Mouse (Mus musculus) heart, embryonic 10.5 days (tissue): ENCODE measurements around the gene Cdrt4. TPM values are rescaled to one million over a fixed set of nuclear protein-coding genes. Genes with fewer than 3 reads are reported as not detected.

Source experiments
- DNase-seq: peaks from one replicate; pipeline ENCODE4 v3.0.0-alpha.2; 2017; ENCODE audit warnings: low spot score
- H3K27ac ChIP-seq: fragments of 300-500 bp; sonication (generic); 2 replicates; pipeline ENCODE4 v1.5.1; 2016; ENCODE audit warnings: mild to moderate bottlenecking
- H3K27me3 ChIP-seq: fragments of 300-500 bp; sonication (generic); 2 replicates; pipeline ENCODE4 v1.6.1; 2016; ENCODE audit warnings: mild to moderate bottlenecking; ENCODE audit not compliant: poor library complexity, insufficient read depth, severe bottlenecking
- H3K36me3 ChIP-seq: fragments of 300-500 bp; sonication (generic); 2 replicates; pipeline ENCODE4 v1.6.1; 2016; ENCODE audit warnings: mild to moderate bottlenecking, moderate library complexity
- H3K4me1 ChIP-seq: fragments of 300-500 bp; sonication (generic); 2 replicates; pipeline ENCODE4 v1.6.1; 2016; ENCODE audit warnings: mild to moderate bottlenecking
- H3K4me3 ChIP-seq: fragments of 300-500 bp; sonication (generic); 2 replicates; pipeline ENCODE4 v1.5.1; 2016; ENCODE audit warnings: mild to moderate bottlenecking, moderate library complexity
- H3K9me3 ChIP-seq: fragments of 300-500 bp; sonication (generic); 2 replicates; pipeline ENCODE4 v1.6.1; 2016; ENCODE audit warnings: mild to moderate bottlenecking, moderate library complexity
- WGBS: fragments of 180-500 bp; shearing (Covaris S2); methylation state at CpG from one replicate; pipeline ENCODE4 v1.1.7; 2016; 5-methylcytosine and 5-hydroxymethylcytosine counted together
- polyA plus RNA-seq: library from polyadenylated mRNA; unstranded; fragments of >200 nt; fragmentation: Nextera tagmentation; extraction: Ambion mirVana; gene quantifications from 2 replicates; pipeline ENCODE4 v1.2.1, GENCODE M21; 2016

The Cdrt4 gene
- polyA plus RNA-seq, 1 experiment from 2014 or later = 0.31 TPM

- Histone ChIP-seq H3K36me3 (no peaks in the 10 kb centered on the region; the same call in 1 of the 2 replicates), H3K9me3 (no peaks in the 10 kb centered on the region), H3K4me3 (no peak overlapping the region), H3K4me1 (no peaks in the 10 kb centered on the region; the same call in 1 of the 2 replicates), H3K27ac (no peak overlapping the region), H3K27me3 (no peaks in the 10 kb centered on the region)
- DNase-seq = no peak
- 77% methylated on average over 5 of the region's 5 CpGs for WGBS
Observed at GRCm38 (mm10) chr11:62955186-62955585, 4.2 kb downstream of the Cdrt4 start.

- Histone ChIP-seq H3K9me3 (no peaks in the 10 kb centered on the region), H3K4me3 (no peak overlapping the region), H3K27me3 (no peaks in the 10 kb centered on the region), H3K36me3 (no peaks in the 10 kb centered on the region; the same call in 1 of the 2 replicates), H3K27ac (no peak overlapping the region), H3K4me1 (no peaks in the 10 kb centered on the region; the same call in 1 of the 2 replicates)
- 46% methylated on average over 6 of the region's 6 CpGs for WGBS
- DNase-seq = no peak
Observed at GRCm38 (mm10) chr11:62955776-62956175, 4.8 kb downstream of the Cdrt4 start.

GRCm38 (mm10) chr11:62957626-62958180, 6.7 kb downstream of the Cdrt4 start:
- no peak for DNase-seq
- H3K9me3 ChIP-seq = no peaks in the 10 kb centered on the region

GRCm38 (mm10) chr11:62963292-62963691, 12.3 kb downstream of the Cdrt4 start:
- Histone ChIP-seq H3K27me3 (no peaks in the 10 kb centered on the region), H3K9me3 (no peaks in the 10 kb centered on the region), H3K4me3 (no peak overlapping the region), H3K36me3 (no peaks in the 10 kb centered on the region), H3K4me1 (peaks cover 17% of the 10 kb centered on the region), H3K27ac (no peak overlapping the region)
- DNase-seq = no peak
- 70% methylated on average over 4 of the region's 4 CpGs for WGBS

More at GRCm38 (mm10) chr11:62957626-62958180, 6.7 kb downstream of the Cdrt4 start:
- Histone ChIP-seq H3K4me3 (no peak overlapping the region), H3K27me3 (no peaks in the 10 kb centered on the region), H3K36me3 (no peaks in the 10 kb centered on the region; the same call in 1 of the 2 replicates), H3K27ac (no peak overlapping the region), H3K4me1 (no peaks in the 10 kb centered on the region; the same call in 1 of the 2 replicates)
- WGBS = 74% methylated on average over 8 of the region's 8 CpGs

- Histone ChIP-seq H3K9me3 (no peaks in the 10 kb centered on the region), H3K36me3 (no peaks in the 10 kb centered on the region), H3K27me3 (no peaks in the 10 kb centered on the region), H3K4me3 (peak overlapping the region; percentile 54), H3K27ac (peak overlapping the region; percentile 85), H3K4me1 (peaks cover 17% of the 10 kb centered on the region)
- DNase-seq = no peak
- WGBS = 48% methylated on average over 3 of the region's 3 CpGs
Observed at GRCm38 (mm10) chr11:62966424-62966764, 15.4 kb downstream of the Cdrt4 start.

GRCm38 (mm10) chr11:62966765-62967633, 16.0 kb downstream of the Cdrt4 start:
- peak overlapping the region; percentile 85 for H3K27ac ChIP-seq
- peak; percentile 82 for DNase-seq
- peaks cover 17% of the 10 kb centered on the region for H3K4me1 ChIP-seq
- H3K4me3 ChIP-seq = peak overlapping the region; percentile 54
- H3K27me3 ChIP-seq = no peaks in the 10 kb centered on the region
- no peaks in the 10 kb centered on the region for H3K36me3 ChIP-seq
- H3K9me3 ChIP-seq = no peaks in the 10 kb centered on the region
- WGBS = 4% methylated on average over 27 of the region's 27 CpGs

GRCm38 (mm10) chr11:62977176-62977575, 26.2 kb downstream of the Cdrt4 start:
- no peak overlapping the region for H3K27ac ChIP-seq
- peaks cover 5% of the 10 kb centered on the region; the same call in 1 of the 2 replicates for H3K4me1 ChIP-seq
- 86% methylated on average over 1 of the region's 1 CpGs for WGBS
- no peaks in the 10 kb centered on the region for H3K27me3 ChIP-seq
- H3K4me3 ChIP-seq = no peak overlapping the region
- H3K9me3 ChIP-seq = no peaks in the 10 kb centered on the region
- no peaks in the 10 kb centered on the region for H3K36me3 ChIP-seq
- DNase-seq = no peak

GRCm38 (mm10) chr11:62978886-62979285, 27.9 kb downstream of the Cdrt4 start:
- Histone ChIP-seq H3K27me3 (no peaks in the 10 kb centered on the region), H3K4me3 (no peak overlapping the region), H3K36me3 (no peaks in the 10 kb centered on the region), H3K27ac (no peak overlapping the region), H3K4me1 (peaks cover 9% of the 10 kb centered on the region; the same call in 1 of the 2 replicates), H3K9me3 (no peaks in the 10 kb centered on the region)
- no peak for DNase-seq
- 75% methylated on average over 6 of the region's 6 CpGs for WGBS

GRCm38 (mm10) chr11:62981729-62982128, 30.7 kb downstream of the Cdrt4 start:
- Histone ChIP-seq H3K36me3 (no peaks in the 10 kb centered on the region), H3K27me3 (no peaks in the 10 kb centered on the region), H3K4me3 (no peak overlapping the region), H3K9me3 (no peaks in the 10 kb centered on the region), H3K4me1 (peaks cover 28% of the 10 kb centered on the region), H3K27ac (no peak overlapping the region)
- 80% methylated on average over 3 of the region's 3 CpGs for WGBS
- no peak for DNase-seq

GRCm38 (mm10) chr11:62983793-62984192, 32.8 kb downstream of the Cdrt4 start:
- H3K27ac ChIP-seq = no peak overlapping the region
- no peaks in the 10 kb centered on the region for H3K27me3 ChIP-seq
- H3K9me3 ChIP-seq = no peaks in the 10 kb centered on the region
- H3K36me3 ChIP-seq = no peaks in the 10 kb centered on the region
- H3K4me1 ChIP-seq = peaks cover 25% of the 10 kb centered on the region
- WGBS = 38% methylated on average over 3 of the region's 3 CpGs
- DNase-seq = no peak
- no peak overlapping the region for H3K4me3 ChIP-seq

- no peaks in the 10 kb centered on the region for H3K9me3 ChIP-seq
- H3K4me3 ChIP-seq = no peak overlapping the region
- H3K36me3 ChIP-seq = no peaks in the 10 kb centered on the region
- no peak for DNase-seq
- WGBS = 59% methylated on average over 3 of the region's 3 CpGs
- peaks cover 23% of the 10 kb centered on the region for H3K4me1 ChIP-seq
- H3K27ac ChIP-seq = no peak overlapping the region
- no peaks in the 10 kb centered on the region for H3K27me3 ChIP-seq
Observed at GRCm38 (mm10) chr11:62984365-62984764, 33.4 kb downstream of the Cdrt4 start.

- peaks cover 23% of the 10 kb centered on the region for H3K4me1 ChIP-seq
- H3K9me3 ChIP-seq = no peaks in the 10 kb centered on the region
- H3K4me3 ChIP-seq = no peak overlapping the region
- no peaks in the 10 kb centered on the region for H3K36me3 ChIP-seq
- DNase-seq = peak; percentile 67
- 54% methylated on average over 3 of the region's 3 CpGs for WGBS
- no peaks in the 10 kb centered on the region for H3K27me3 ChIP-seq
- no peak overlapping the region for H3K27ac ChIP-seq
Observed at GRCm38 (mm10) chr11:62985075-62985474, 34.1 kb downstream of the Cdrt4 start.

- Histone ChIP-seq H3K9me3 (no peaks in the 10 kb centered on the region), H3K27me3 (no peaks in the 10 kb centered on the region), H3K4me1 (peaks cover 23% of the 10 kb centered on the region), H3K36me3 (no peaks in the 10 kb centered on the region), H3K4me3 (no peak overlapping the region), H3K27ac (no peak overlapping the region)
- DNase-seq = peak; percentile 70
- 42% methylated on average over 4 of the region's 4 CpGs for WGBS
Observed at GRCm38 (mm10) chr11:62986578-62986977, 35.6 kb downstream of the Cdrt4 start.
